Mouse (Mus musculus) liver, embryonic 11.5 days (tissue): ENCODE measurements around the gene Ntm. TPM values are rescaled to one million over a fixed set of nuclear protein-coding genes. Genes with fewer than 3 reads are reported as not detected.

Experiments
- ATAC-seq: fragments of 200-750 bp; cut with Nextera tagmentation; replicated peaks from 2 replicates; pipeline ENCODE4 v1.8.0; 2017; ENCODE audit warnings: moderate number of reproducible peaks, mild to moderate bottlenecking, moderate TSS enrichment, moderate library complexity; ENCODE audit not compliant: low FRiP score
- DNase-seq: peaks from one replicate; pipeline ENCODE4 v3.0.0-alpha.2; 2017; ENCODE audit warnings: low spot score
- H3K27ac ChIP-seq: fragments of 300-500 bp; sonication (generic); 2 replicates; pipeline ENCODE4 v1.5.1; 2014; ENCODE audit warnings: mild to moderate bottlenecking, low read depth, low read length, control low read depth
- H3K27me3 ChIP-seq: fragments of 300-500 bp; sonication (generic); replicated peaks from 2 replicates; pipeline ENCODE4 v1.6.1; 2014; ENCODE audit warnings: low read length, mixed read lengths; ENCODE audit not compliant: control insufficient read depth, insufficient read depth
- H3K36me3 ChIP-seq: fragments of 300-500 bp; sonication (generic); 2 replicates; pipeline ENCODE4 v1.6.1; 2014; ENCODE audit warnings: mild to moderate bottlenecking, low read length, moderate library complexity, mixed read lengths; ENCODE audit not compliant: control insufficient read depth, insufficient read depth
- H3K4me1 ChIP-seq: fragments of 300-500 bp; sonication (generic); replicated peaks from 2 replicates; pipeline ENCODE4 v1.6.1; 2014; ENCODE audit warnings: low read length, mixed read lengths; ENCODE audit not compliant: control insufficient read depth, insufficient read depth
- H3K4me2 ChIP-seq: fragments of 300-500 bp; sonication (generic); 2 replicates; pipeline ENCODE4 v1.6.1; 2014; ENCODE audit warnings: mild to moderate bottlenecking, control low read depth, moderate library complexity
- H3K4me3 ChIP-seq: fragments of 300-500 bp; sonication (generic); 2 replicates; pipeline ENCODE4 v1.5.1; 2014; ENCODE audit warnings: low read depth, low read length, control low read depth
- H3K9ac ChIP-seq: fragments of 300-500 bp; sonication (generic); 2 replicates; pipeline ENCODE4 v1.6.1; 2014; ENCODE audit warnings: low read depth, low read length, control low read depth
- H3K9me3 ChIP-seq: fragments of 300-500 bp; sonication (generic); 2 replicates; pipeline ENCODE4 v1.6.1; 2016; ENCODE audit warnings: low read length, inconsistent platforms, mixed read lengths; ENCODE audit not compliant: control insufficient read depth
- WGBS: fragments of 180-500 bp; shearing (Covaris S2); extraction: QIAGEN DNeasy Blood & Tissue Kit; methylation state at CpG from one replicate; pipeline ENCODE4 v1.1.7; 2014; 5-methylcytosine and 5-hydroxymethylcytosine counted together
- polyA plus RNA-seq: library from polyadenylated mRNA; unstranded; fragments of >200 nt; fragmentation: Nextera tagmentation; extraction: Ambion mirVana; gene quantifications from 2 replicates; pipeline ENCODE4 v1.2.1, GENCODE M21; 2014

Gene Ntm
- polyA plus RNA-seq, 1 experiment from 2014 or later = 4.4 TPM

GRCm38 (mm10) chr9:29412181-29412771, 550.7 kb downstream of the Ntm start:
- peak overlapping the region; percentile 67 for H3K4me2 ChIP-seq
- DNase-seq (peak; percentile 50), ATAC-seq (no peak)
- no peaks in the 10 kb centered on the region for H3K36me3 ChIP-seq
- no peaks in the 10 kb centered on the region for H3K9me3 ChIP-seq
- no peaks in the 10 kb centered on the region for H3K4me1 ChIP-seq
- WGBS = under 1% methylated on average over 59 of the region's 61 CpGs
- H3K27ac ChIP-seq = no peak overlapping the region
- H3K9ac ChIP-seq = no peak overlapping the region; the same call in 1 of the 2 replicates
- peak overlapping the region; percentile 37 for H3K4me3 ChIP-seq
- peaks cover 33% of the 10 kb centered on the region for H3K27me3 ChIP-seq

DNA sequence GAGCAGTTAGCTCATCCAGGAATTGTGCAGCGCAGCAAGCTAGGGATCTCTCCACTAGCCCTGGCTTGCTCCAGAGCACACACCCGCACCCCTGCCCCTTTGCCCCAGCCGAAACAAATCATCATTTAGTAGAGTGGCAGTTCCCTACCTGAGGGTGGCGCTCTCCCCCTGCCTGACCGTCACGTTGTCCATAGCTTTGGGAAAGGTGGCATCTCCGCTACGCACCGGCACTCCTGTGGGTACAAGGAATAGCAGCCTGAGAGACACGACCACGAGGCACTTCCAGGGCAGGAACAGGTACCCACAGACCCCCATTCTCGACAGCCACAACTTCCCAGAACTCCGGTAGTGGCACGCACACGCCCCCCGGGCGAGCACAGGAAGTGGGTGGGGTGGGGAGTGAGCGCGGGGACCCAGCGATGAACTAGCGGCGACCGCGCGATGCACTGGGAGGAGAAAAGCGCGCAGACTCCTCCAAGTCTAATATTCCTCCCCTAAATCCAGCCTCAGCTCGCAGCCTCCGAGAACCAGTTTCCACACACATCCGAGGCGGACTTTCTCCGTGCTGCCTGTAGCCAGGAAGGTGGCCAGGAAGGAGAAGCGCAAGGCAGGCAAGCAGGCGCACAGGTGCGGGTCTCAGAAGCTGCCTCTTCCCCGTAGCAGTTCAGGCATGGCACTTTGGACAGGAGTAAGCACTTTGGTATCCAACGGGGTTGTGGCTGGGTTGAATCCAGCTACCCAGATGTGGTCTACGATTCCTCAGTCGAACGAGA, 551.3 kb downstream of the Ntm start:
- peak overlapping the region; percentile 37 for H3K4me3 ChIP-seq
- DNase-seq (peak; percentile 44), ATAC-seq (no peak)
- no peak overlapping the region for H3K27ac ChIP-seq
- under 1% methylated on average over 40 of the region's 40 CpGs for WGBS
- no peaks in the 10 kb centered on the region for H3K9me3 ChIP-seq
- H3K9ac ChIP-seq = no peak overlapping the region; the same call in 1 of the 2 replicates
- H3K27me3 ChIP-seq = peaks cover 33% of the 10 kb centered on the region
- peak overlapping the region; percentile 67 for H3K4me2 ChIP-seq
- no peaks in the 10 kb centered on the region for H3K4me1 ChIP-seq
- no peaks in the 10 kb centered on the region for H3K36me3 ChIP-seq

- no peaks in the 10 kb centered on the region for H3K9me3 ChIP-seq
- ATAC-seq (no peak), DNase-seq (no peak)
- H3K4me3 ChIP-seq = peak overlapping the region; percentile 37; the same call in 1 of the 2 replicates
- peak overlapping the region; percentile 67 for H3K4me2 ChIP-seq
- H3K4me1 ChIP-seq = no peaks in the 10 kb centered on the region
- peaks cover 33% of the 10 kb centered on the region for H3K27me3 ChIP-seq
- H3K9ac ChIP-seq = no peak overlapping the region
- no peaks in the 10 kb centered on the region for H3K36me3 ChIP-seq
- H3K27ac ChIP-seq = no peak overlapping the region
- 54% methylated on average over 10 of the region's 10 CpGs for WGBS
Measured at GRCm38 (mm10) chr9:29410728-29411407, 552.1 kb downstream of the Ntm start.

- H3K4me1 ChIP-seq = no peaks in the 10 kb centered on the region
- no peaks in the 10 kb centered on the region for H3K9me3 ChIP-seq
- H3K27ac ChIP-seq = no peak overlapping the region
- H3K4me3 ChIP-seq = no peak overlapping the region
- 66% methylated on average over 6 of the region's 6 CpGs for WGBS
- H3K27me3 ChIP-seq = peaks cover 33% of the 10 kb centered on the region
- no peaks in the 10 kb centered on the region for H3K36me3 ChIP-seq
- no peak overlapping the region for H3K9ac ChIP-seq
- ATAC-seq = no peak
- no peak overlapping the region for H3K4me2 ChIP-seq
- no peak for DNase-seq
Measured at GRCm38 (mm10) chr9:29410284-29410683, 552.7 kb downstream of the Ntm start.

DNA sequence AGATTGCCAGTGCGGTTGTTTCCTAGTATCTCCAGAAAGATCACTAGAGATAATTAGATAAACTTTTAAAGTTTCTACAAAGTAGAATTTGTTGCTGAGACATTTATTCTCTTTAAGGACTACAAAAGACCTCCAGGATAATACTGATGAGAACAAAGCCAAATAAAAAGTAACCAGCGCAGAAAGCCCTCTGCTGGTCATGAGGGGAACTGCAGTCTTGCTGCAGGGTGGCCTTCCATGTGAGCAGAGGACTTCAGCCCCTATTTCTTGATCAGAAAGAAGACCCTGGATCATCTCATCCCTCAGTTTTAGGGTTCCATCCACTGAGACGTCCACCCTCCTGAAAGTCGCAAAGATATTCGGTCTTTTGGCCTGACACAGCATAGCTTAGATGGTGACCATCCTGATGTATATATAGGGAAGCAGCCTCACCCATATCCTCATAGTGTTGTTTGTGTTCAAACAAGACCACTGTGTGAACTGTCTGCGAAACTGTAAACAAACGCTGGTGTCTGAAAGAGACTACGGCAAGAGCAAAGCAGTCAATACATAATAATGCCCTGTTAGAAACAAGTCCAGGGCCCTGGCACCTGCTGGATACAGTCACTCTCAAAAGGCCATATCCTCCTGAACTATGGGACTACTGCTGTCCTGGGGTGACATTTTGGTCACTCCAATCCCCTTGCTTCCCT, 553.6 kb downstream of the Ntm start:
- Histone ChIP-seq H3K4me3 (no peak overlapping the region), H3K27ac (no peak overlapping the region), H3K9ac (no peak overlapping the region), H3K36me3 (no peaks in the 10 kb centered on the region), H3K27me3 (peaks cover 33% of the 10 kb centered on the region), H3K4me2 (no peak overlapping the region), H3K4me1 (no peaks in the 10 kb centered on the region), H3K9me3 (no peaks in the 10 kb centered on the region)
- WGBS = 44% methylated on average over 8 of the region's 8 CpGs
- DNase-seq (no peak), ATAC-seq (no peak)

DNA sequence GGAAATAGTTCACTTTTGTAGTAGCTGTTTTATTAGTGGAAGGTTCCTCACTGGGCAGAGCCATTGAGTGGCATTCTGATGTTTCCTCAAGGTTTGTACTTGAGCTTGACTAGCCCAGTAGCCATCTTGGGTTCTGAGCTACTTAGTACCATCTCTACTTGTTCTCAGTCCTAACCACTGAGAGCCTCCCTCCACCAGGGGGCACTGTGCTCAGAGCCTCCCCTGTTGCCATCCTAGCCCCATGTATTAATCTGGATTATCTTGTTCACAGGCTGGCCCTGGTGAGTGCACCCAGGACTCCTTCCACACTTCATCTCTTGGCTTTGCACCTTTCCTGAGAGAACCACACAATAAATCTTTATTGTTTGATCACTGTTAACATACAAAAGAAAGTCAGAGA, 555.0 kb downstream of the Ntm start:
- no peak overlapping the region for H3K9ac ChIP-seq
- H3K4me3 ChIP-seq = no peak overlapping the region
- no peak for ATAC-seq
- no peak overlapping the region for H3K4me2 ChIP-seq
- peaks cover 23% of the 10 kb centered on the region for H3K27me3 ChIP-seq
- H3K36me3 ChIP-seq = no peaks in the 10 kb centered on the region
- no peaks in the 10 kb centered on the region for H3K4me1 ChIP-seq
- no peak for DNase-seq
- no peaks in the 10 kb centered on the region for H3K9me3 ChIP-seq
- no peak overlapping the region for H3K27ac ChIP-seq

DNA sequence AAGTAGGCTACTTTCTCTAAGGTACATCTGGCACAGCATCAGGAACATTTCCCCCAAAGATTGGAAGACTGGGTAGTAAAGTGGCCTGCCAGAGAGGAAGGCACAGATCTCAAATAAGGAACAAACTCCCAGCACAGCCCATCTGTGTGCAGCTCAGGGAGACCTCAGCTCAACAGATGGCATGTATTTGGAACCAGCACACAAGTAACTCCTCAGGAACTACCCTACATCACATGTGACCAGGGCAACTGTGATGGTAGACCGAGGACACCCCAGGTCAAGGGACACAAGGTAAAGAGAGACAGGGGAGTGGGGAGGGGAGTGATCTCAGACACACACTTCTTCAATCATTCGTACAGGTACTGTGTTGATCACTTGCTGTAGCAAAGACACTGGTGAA, 556.0 kb downstream of the Ntm start:
- Histone ChIP-seq H3K4me2 (no peak overlapping the region), H3K4me3 (no peak overlapping the region), H3K4me1 (no peaks in the 10 kb centered on the region), H3K9me3 (no peaks in the 10 kb centered on the region), H3K36me3 (no peaks in the 10 kb centered on the region), H3K27ac (no peak overlapping the region), H3K27me3 (peaks cover 13% of the 10 kb centered on the region), H3K9ac (no peak overlapping the region)
- ATAC-seq (no peak), DNase-seq (no peak)
- 88% methylated on average over 2 of the region's 2 CpGs for WGBS

GRCm38 (mm10) chr9:29406046-29406445, 556.9 kb downstream of the Ntm start:
- no peaks in the 10 kb centered on the region for H3K36me3 ChIP-seq
- no peak overlapping the region for H3K27ac ChIP-seq
- no peak overlapping the region for H3K4me3 ChIP-seq
- ATAC-seq = no peak
- H3K9ac ChIP-seq = no peak overlapping the region
- H3K4me1 ChIP-seq = no peaks in the 10 kb centered on the region
- H3K27me3 ChIP-seq = peaks cover 4% of the 10 kb centered on the region
- no peak for DNase-seq
- H3K4me2 ChIP-seq = no peak overlapping the region
- no peaks in the 10 kb centered on the region for H3K9me3 ChIP-seq
- WGBS = 89% methylated on average over 1 of the region's 1 CpGs
